Mouse (Mus musculus) midbrain, embryonic 16.5 days (tissue): Measurements from ENCODE around the gene Rab37. TPM values are rescaled to one million over a fixed set of nuclear protein-coding genes. Genes with fewer than 3 reads are reported as not detected.

Experiments
- ATAC-seq: fragments of 200-750 bp; cut with Nextera tagmentation; 2 replicates; pipeline ENCODE4 v1.8.0; 2017; ENCODE audit warnings: moderate TSS enrichment
- H3K27ac ChIP-seq: fragments of 300-500 bp; sonication (generic); 2 replicates; pipeline ENCODE4 v1.5.1; 2014; ENCODE audit warnings: mild to moderate bottlenecking, low read length, mixed read lengths
- H3K27me3 ChIP-seq: fragments of 300-500 bp; sonication (generic); 2 replicates; pipeline ENCODE4 v1.6.1; 2014; ENCODE audit warnings: low read depth, low read length, mixed read lengths; ENCODE audit not compliant: control insufficient read depth, insufficient read depth
- H3K36me3 ChIP-seq: fragments of 300-500 bp; sonication (generic); 2 replicates; pipeline ENCODE4 v1.6.1; 2014; ENCODE audit warnings: mild to moderate bottlenecking, low read length, moderate library complexity, mixed read lengths; ENCODE audit not compliant: control insufficient read depth, insufficient read depth
- H3K4me1 ChIP-seq: fragments of 300-500 bp; sonication (generic); 2 replicates; pipeline ENCODE4 v1.6.1; 2014; ENCODE audit warnings: mild to moderate bottlenecking, low read length, mixed read lengths; ENCODE audit not compliant: control insufficient read depth, insufficient read depth
- H3K4me2 ChIP-seq: fragments of 300-500 bp; sonication (generic); 2 replicates; pipeline ENCODE4 v1.6.1; 2014; ENCODE audit warnings: mild to moderate bottlenecking, low read length, mixed read lengths
- H3K4me3 ChIP-seq: fragments of 300-500 bp; sonication (generic); 2 replicates; pipeline ENCODE4 v1.5.1; 2014; ENCODE audit warnings: low read depth, mild to moderate bottlenecking, low read length, moderate library complexity, mixed read lengths
- H3K9ac ChIP-seq: fragments of 300-500 bp; sonication (generic); 2 replicates; pipeline ENCODE4 v1.6.1; 2014; ENCODE audit warnings: low read depth, low read length, mixed read lengths
- H3K9me3 ChIP-seq: fragments of 300-500 bp; sonication (generic); replicated peaks from 2 replicates; pipeline ENCODE4 v1.6.1; 2014; ENCODE audit warnings: mild to moderate bottlenecking, low read length, mixed read lengths; ENCODE audit not compliant: control insufficient read depth, poor library complexity, severe bottlenecking
- WGBS: fragments of 180-500 bp; shearing (Covaris S2); extraction: QIAGEN DNeasy Blood & Tissue Kit; methylation state at CpG from one replicate; pipeline ENCODE4 v1.1.7; 2014; 5-methylcytosine and 5-hydroxymethylcytosine counted together
- polyA plus RNA-seq: library from polyadenylated mRNA; unstranded; fragments of >200 nt; fragmentation: Nextera tagmentation; extraction: Ambion mirVana; gene quantifications from 2 replicates; pipeline ENCODE4 v1.2.1, GENCODE M21; 2015

Rab37 gene
- polyA plus RNA-seq, 1 experiment from 2014 or later, result 1.0 TPM

- H3K9me3 ChIP-seq, result no peaks in the 10 kb centered on the region
- ATAC-seq, result no peak
- H3K4me3 ChIP-seq, result no peak overlapping the region
- WGBS, result 83% methylated on average over 16 of the region's 16 CpGs
- no peak overlapping the region for H3K9ac ChIP-seq
- H3K27ac ChIP-seq, result no peak overlapping the region
- no peaks in the 10 kb centered on the region for H3K27me3 ChIP-seq
- H3K36me3 ChIP-seq, result no peaks in the 10 kb centered on the region
- no peak overlapping the region for H3K4me2 ChIP-seq
- no peaks in the 10 kb centered on the region for H3K4me1 ChIP-seq
Measured at GRCm38 (mm10) chr11:115099241-115099840, 8.1 kb downstream of the Rab37 start.

GRCm38 (mm10) chr11:115100032-115100621 is 8.9 kb downstream of the Rab37 start:
- no peak overlapping the region for H3K4me3 ChIP-seq
- no peaks in the 10 kb centered on the region for H3K4me1 ChIP-seq
- 82% methylated on average over 5 of the region's 5 CpGs for WGBS
- no peaks in the 10 kb centered on the region for H3K36me3 ChIP-seq
- H3K27ac ChIP-seq, result no peak overlapping the region
- H3K27me3 ChIP-seq, result no peaks in the 10 kb centered on the region
- H3K4me2 ChIP-seq, result no peak overlapping the region
- ATAC-seq, result no peak
- no peak overlapping the region for H3K9ac ChIP-seq
- H3K9me3 ChIP-seq, result no peaks in the 10 kb centered on the region

GRCm38 (mm10) chr11:115100741-115101140 is 9.5 kb downstream of the Rab37 start:
- no peak for ATAC-seq
- 72% methylated on average over 7 of the region's 7 CpGs for WGBS

GRCm38 (mm10) chr11:115101615-115102051 is 10.4 kb downstream of the Rab37 start:
- Histone ChIP-seq H3K4me1 (no peaks in the 10 kb centered on the region), H3K27me3 (no peaks in the 10 kb centered on the region), H3K36me3 (no peaks in the 10 kb centered on the region), H3K9me3 (no peaks in the 10 kb centered on the region), H3K4me3 (no peak overlapping the region), H3K4me2 (no peak overlapping the region), H3K9ac (no peak overlapping the region), H3K27ac (no peak overlapping the region)
- ATAC-seq, result no peak
- WGBS, result 73% methylated on average over 6 of the region's 6 CpGs

More at GRCm38 (mm10) chr11:115100741-115101140, 9.5 kb downstream of the Rab37 start:
- H3K4me2 ChIP-seq, result no peak overlapping the region
- H3K36me3 ChIP-seq, result no peaks in the 10 kb centered on the region
- H3K27ac ChIP-seq, result no peak overlapping the region
- no peaks in the 10 kb centered on the region for H3K9me3 ChIP-seq
- no peak overlapping the region for H3K4me3 ChIP-seq
- no peaks in the 10 kb centered on the region for H3K4me1 ChIP-seq
- H3K27me3 ChIP-seq, result no peaks in the 10 kb centered on the region
- no peak overlapping the region for H3K9ac ChIP-seq

- Histone ChIP-seq H3K9ac (no peak overlapping the region), H3K27me3 (no peaks in the 10 kb centered on the region), H3K4me3 (no peak overlapping the region), H3K27ac (no peak overlapping the region), H3K36me3 (no peaks in the 10 kb centered on the region), H3K9me3 (no peaks in the 10 kb centered on the region), H3K4me1 (no peaks in the 10 kb centered on the region), H3K4me2 (no peak overlapping the region)
- 94% methylated on average over 9 of the region's 9 CpGs for WGBS
- ATAC-seq, result no peak
Measured at GRCm38 (mm10) chr11:115102116-115102515, 10.9 kb downstream of the Rab37 start.

- H3K4me1 ChIP-seq, result 0 out of 2 replicates have a peak, but pooled peaks cover 2% of the 10 kb centered on the region
- 90% methylated on average over 25 of the region's 25 CpGs for WGBS
- no peak for ATAC-seq
Measured at GRCm38 (mm10) chr11:115103470-115104413, 12.5 kb downstream of the Rab37 start.

GRCm38 (mm10) chr11:115104769-115105563 is 13.7 kb downstream of the Rab37 start:
- Histone ChIP-seq H3K4me1 (0 out of 2 replicates have a peak, but pooled peaks cover 2% of the 10 kb centered on the region), H3K9ac (no peak overlapping the region), H3K4me2 (no peak overlapping the region), H3K9me3 (no peaks in the 10 kb centered on the region), H3K36me3 (no peaks in the 10 kb centered on the region), H3K27me3 (no peaks in the 10 kb centered on the region), H3K4me3 (no peak overlapping the region), H3K27ac (no peak overlapping the region)
- ATAC-seq, result no peak
- WGBS, result 65% methylated on average over 8 of the region's 8 CpGs

More at GRCm38 (mm10) chr11:115103470-115104413, 12.5 kb downstream of the Rab37 start:
- Histone ChIP-seq H3K9me3 (no peaks in the 10 kb centered on the region), H3K36me3 (no peaks in the 10 kb centered on the region), H3K9ac (no peak overlapping the region), H3K4me2 (no peak overlapping the region), H3K27me3 (no peaks in the 10 kb centered on the region), H3K27ac (no peak overlapping the region), H3K4me3 (no peak overlapping the region)

- H3K9ac ChIP-seq, result no peak overlapping the region
- 95% methylated on average over 2 of the region's 2 CpGs for WGBS
- 0 out of 2 replicates have a peak, but pooled peaks cover 2% of the 10 kb centered on the region for H3K4me1 ChIP-seq
- no peak for ATAC-seq
- H3K27ac ChIP-seq, result no peak overlapping the region
- no peak overlapping the region for H3K4me3 ChIP-seq
- H3K4me2 ChIP-seq, result no peak overlapping the region
- no peaks in the 10 kb centered on the region for H3K9me3 ChIP-seq
- H3K27me3 ChIP-seq, result no peaks in the 10 kb centered on the region
- H3K36me3 ChIP-seq, result no peaks in the 10 kb centered on the region
Measured at GRCm38 (mm10) chr11:115106638-115107037, 15.4 kb downstream of the Rab37 start.
